Mouse (Mus musculus) adrenal gland, postnatal 10 days (tissue): ENCODE measurements around the gene Cabp2. TPM values are rescaled to one million over a fixed set of nuclear protein-coding genes. Genes with fewer than 3 reads are reported as not detected.
"Not testable (repeated sequence)": the region's sequence is repeated elsewhere in the genome, so short reads cannot be mapped to it uniquely, and the experiment has no call there.

ENCODE experiments used
- DNase-seq: peaks from one replicate; pipeline ENCODE4 v3.0.0; 2021; ENCODE audit warnings: mixed read lengths
- total RNA-seq, 2 experiments: library from RNA; stranded (reverse); gene quantifications; 2 replicates each; pipeline ENCODE4 v1.2.3; 2021

Cabp2 gene
- total RNA-seq, 2 experiments from 2014 or later = 0.63 TPM; not detected in 1

GRCm38 (mm10) chr19:4125268-4125667 lies 43.9 kb downstream of the Cabp2 start:
- peak; percentile 43 for DNase-seq

DNA sequence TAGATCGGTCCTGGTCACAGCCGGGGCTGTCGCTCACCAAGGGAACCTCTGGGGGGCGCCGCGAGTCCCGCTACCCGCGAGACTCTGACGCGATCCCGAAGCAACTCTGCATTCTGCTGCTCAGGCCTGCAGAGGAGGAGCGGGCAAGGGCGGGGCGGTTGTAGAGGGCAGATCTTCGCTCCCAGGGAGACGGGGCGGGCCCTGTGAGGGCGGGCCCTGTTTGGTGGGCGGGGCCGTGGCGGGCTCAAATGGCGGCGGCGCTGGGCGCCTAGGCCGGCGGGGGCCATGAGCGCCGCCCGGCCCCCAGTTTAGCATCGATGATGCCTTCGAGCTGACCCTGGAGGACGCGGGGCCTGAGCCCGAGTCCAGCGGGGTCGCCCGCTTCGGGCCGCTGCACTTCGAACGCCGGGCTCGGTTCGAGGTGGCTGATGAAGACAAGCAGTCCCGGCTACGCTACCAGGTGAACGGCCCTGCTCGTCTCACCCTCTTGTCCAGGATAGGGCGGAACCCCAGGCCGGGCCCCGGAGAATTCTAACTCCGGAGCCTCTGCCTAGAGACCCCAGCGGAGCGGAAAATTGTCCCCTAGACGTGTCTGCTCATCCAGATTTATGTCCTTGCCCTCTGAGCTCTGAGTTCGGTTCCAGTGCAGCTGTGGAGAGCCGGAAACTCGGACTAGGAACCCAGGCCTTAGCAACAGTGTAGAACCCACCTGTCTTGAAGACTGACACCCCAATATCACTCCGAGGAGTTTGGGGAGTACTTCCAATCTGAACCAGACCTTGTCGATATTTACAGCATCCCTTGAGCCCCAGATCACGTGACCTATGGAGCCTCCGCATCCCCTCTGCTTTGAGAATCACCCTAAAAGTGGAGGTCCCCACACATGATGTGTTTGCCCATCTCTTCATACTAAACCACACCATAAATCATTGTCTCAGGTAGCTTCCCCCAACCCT lies 44.6 kb downstream of the Cabp2 start, which contains the start of gene Aip:
Aip (minus strand) TSS at position 118 of the 956 bp plus-strand sequence.
- peak; percentile 99 for DNase-seq

DNA sequence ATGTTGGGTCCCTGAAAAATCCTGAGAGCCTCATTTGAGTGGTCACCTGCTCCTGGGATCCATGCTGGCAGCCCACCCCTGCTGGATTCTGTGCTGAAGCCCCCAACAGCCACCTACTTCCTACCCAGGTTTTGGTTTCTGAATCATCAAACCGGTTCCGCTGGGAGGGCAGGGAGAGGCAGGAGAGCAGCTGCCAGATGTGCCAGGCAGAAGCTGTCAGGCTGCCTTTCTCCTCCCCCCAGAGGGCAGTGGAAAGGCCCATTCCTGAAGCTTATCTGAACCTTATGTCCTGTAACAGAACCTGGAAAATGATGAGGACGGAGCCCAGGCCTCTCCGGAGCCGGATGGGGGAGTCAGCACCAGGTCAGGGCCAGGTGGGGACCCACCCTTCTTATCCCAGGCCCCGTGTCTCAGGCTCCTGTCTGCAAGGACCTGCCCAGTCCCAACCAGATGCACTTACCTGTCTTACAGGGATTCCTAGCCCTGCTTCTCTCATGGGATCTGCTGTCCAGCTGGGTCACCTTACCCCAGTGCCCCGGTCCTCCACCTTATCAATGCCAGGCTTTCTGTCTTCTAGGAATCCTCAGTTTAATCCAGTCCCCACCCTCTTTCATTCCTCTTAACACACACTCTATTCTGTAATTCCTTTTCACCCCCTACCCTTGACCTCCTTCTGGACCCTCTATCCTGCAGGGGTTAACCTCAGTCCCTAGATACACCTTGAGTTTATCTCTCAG lies 45.5 kb downstream of the Cabp2 start:
- no peak for DNase-seq

GRCm38 (mm10) chr19:4129462-4129861 lies 48.1 kb downstream of the Cabp2 start:
- no peak for DNase-seq

- DNase-seq = no peak
Observed at GRCm38 (mm10) chr19:4130106-4130505, 48.7 kb downstream of the Cabp2 start.

GRCm38 (mm10) chr19:4131075-4131474 lies 49.7 kb downstream of the Cabp2 start:
- DNase-seq = no peak

GRCm38 (mm10) chr19:4131768-4132167 lies 50.4 kb downstream of the Cabp2 start:
- DNase-seq = no peak

DNA sequence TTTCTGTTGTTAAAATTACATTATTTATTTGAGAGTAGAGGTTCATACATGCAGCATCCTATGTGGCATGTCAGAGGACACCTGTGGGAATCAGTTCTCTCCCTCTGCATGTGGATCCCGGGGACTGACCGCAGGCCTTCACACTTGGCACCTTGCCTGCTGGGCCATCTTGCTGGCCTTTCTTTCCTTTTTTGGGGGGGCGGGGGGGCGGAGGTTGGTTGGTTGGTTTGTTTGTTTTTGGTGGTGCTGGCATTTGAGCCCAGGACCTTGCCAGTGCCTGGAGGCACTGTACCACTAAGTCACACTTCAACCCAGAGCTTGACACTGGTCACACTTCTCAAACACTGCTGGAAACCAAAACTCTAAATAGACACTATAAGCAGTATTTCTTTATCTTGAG lies 53.0 kb downstream of the Cabp2 start:
- DNase-seq = no peak

GRCm38 (mm10) chr19:4135229-4135962 lies 54.0 kb downstream of the Cabp2 start:
- not testable (repeated sequence) for DNase-seq

- not testable (repeated sequence) for DNase-seq
Observed at GRCm38 (mm10) chr19:4135963-4136345, 54.6 kb downstream of the Cabp2 start.

- DNase-seq = no peak
Observed at GRCm38 (mm10) chr19:4136463-4136862, 55.1 kb downstream of the Cabp2 start.

Other genes starting within 250 kb of the Cabp2 start
- gene Chka, start 229.8 kb upstream of the Cabp2 start, total RNA-seq = 10 to 100 TPM; 46.6 to 53.1 TPM
- 10 to 100 TPM; 40.7 to 52.9 TPM for gene Tcirg1, start 174.4 kb upstream of the Cabp2 start, total RNA-seq
- gene Ndufs8, start 168.8 kb upstream of the Cabp2 start, total RNA-seq = 100 to 1,000 TPM; 409 to 436 TPM
- 10 to 100 TPM; 50.9 to 71.0 TPM for gene Aldh3b1, start 151.8 kb upstream of the Cabp2 start, total RNA-seq
- 10 to 100 TPM; 42.5 to 47.5 TPM for gene Unc93b1, start 146.4 kb upstream of the Cabp2 start, total RNA-seq
- under 1 TPM; 0.63 to 0.76 TPM for gene Aldh3b3, start 122.9 kb upstream of the Cabp2 start, total RNA-seq
- 10 to 100 TPM in 1 of 2 experiments, 1 to 10 TPM in 1; 8.9 to 11.2 TPM for gene Aldh3b2, start 109.2 kb upstream of the Cabp2 start, total RNA-seq
- 10 to 100 TPM; 32.0 to 33.3 TPM for gene Acy3, start 95.0 kb upstream of the Cabp2 start, total RNA-seq
- not detected for gene Tbx10, start 88.8 kb upstream of the Cabp2 start, total RNA-seq
- gene Nudt8, start 81.0 kb upstream of the Cabp2 start, total RNA-seq = 10 to 100 TPM; 39.4 to 40.5 TPM
- gene Gm49405, start 81.0 kb upstream of the Cabp2 start, total RNA-seq = 1 to 10 TPM in 1 of 2 experiments, under 1 TPM in 1; 0.72 to 1.9 TPM
- 1 to 10 TPM; 1.3 to 3.0 TPM for gene Doc2g, start 78.3 kb upstream of the Cabp2 start, total RNA-seq
- 100 to 1,000 TPM; 683 to 759 TPM for gene Ndufv1, start 68.8 kb upstream of the Cabp2 start, total RNA-seq
- gene Gstp1, start 43.6 kb upstream of the Cabp2 start, total RNA-seq = 100 to 1,000 TPM; 270 to 316 TPM
- 10 to 100 TPM; 34.9 to 50.2 TPM for gene Gstp2, start 35.6 kb upstream of the Cabp2 start, total RNA-seq
- gene Gstp3, start 22.0 kb upstream of the Cabp2 start, total RNA-seq = 10 to 100 TPM; 42.6 to 90.1 TPM
- 10 to 100 TPM; 56.3 to 64.1 TPM for gene Cdk2ap2, start 15.6 kb downstream of the Cabp2 start, total RNA-seq
- gene Pitpnm1, start 18.4 kb downstream of the Cabp2 start, total RNA-seq = 10 to 100 TPM; 59.7 to 75.1 TPM
- gene Aip, start 44.3 kb downstream of the Cabp2 start, total RNA-seq = 10 to 100 TPM; 71.5 to 73.4 TPM
- not detected for gene Gpr152, start 58.2 kb downstream of the Cabp2 start, total RNA-seq
- gene Cabp4, start 62.5 kb downstream of the Cabp2 start, total RNA-seq = 1 to 10 TPM in 1 of 2 experiments, under 1 TPM in 1; 0.69 to 1.9 TPM
- gene Coro1b, start 67.0 kb downstream of the Cabp2 start, total RNA-seq = 100 to 1,000 TPM; 185 to 193 TPM
- 10 to 100 TPM; 11.5 to 14.0 TPM for gene Ptprcap, start 72.0 kb downstream of the Cabp2 start, total RNA-seq
- gene Rps6kb2, start 81.8 kb downstream of the Cabp2 start, total RNA-seq = 10 to 100 TPM; 26.5 to 38.2 TPM
- gene Carns1, start 93.9 kb downstream of the Cabp2 start, total RNA-seq = 1 to 10 TPM; 4.8 to 8.8 TPM
- gene Tbc1d10c, start 109.7 kb downstream of the Cabp2 start, total RNA-seq = 1 to 10 TPM; 4.2 to 6.6 TPM
- 100 to 1,000 TPM; 411 to 414 TPM for gene Ppp1ca, start 110.5 kb downstream of the Cabp2 start, total RNA-seq
- 10 to 100 TPM in 1 of 2 experiments, 1 to 10 TPM in 1; 7.4 to 10.8 TPM for gene Rad9a, start 120.1 kb downstream of the Cabp2 start, total RNA-seq
- 1 to 10 TPM; 8.3 to 9.8 TPM for gene Clcf1, start 132.7 kb downstream of the Cabp2 start, total RNA-seq
- not detected for gene AC109138.7, start 132.8 kb downstream of the Cabp2 start, total RNA-seq
- 10 to 100 TPM; 34.7 to 35.6 TPM for gene Pold4, start 150.3 kb downstream of the Cabp2 start, total RNA-seq
- gene Ssh3, start 187.6 kb downstream of the Cabp2 start, total RNA-seq = 10 to 100 TPM; 16.8 to 21.9 TPM
- gene Ankrd13d, start 201.6 kb downstream of the Cabp2 start, total RNA-seq = 1 to 10 TPM; 3.5 to 8.5 TPM
- gene Grk2, start 224.6 kb downstream of the Cabp2 start, total RNA-seq = 10 to 100 TPM; 46.3 to 54.8 TPM